Mouse (Mus musculus) brown adipose tissue, adult 24 weeks (tissue): Measurements from ENCODE around the gene Smc1a. TPM values are rescaled to one million over a fixed set of nuclear protein-coding genes. Genes with fewer than 3 reads are reported as not detected.
"Not testable (repeated sequence)": the region's sequence is repeated elsewhere in the genome, so short reads cannot be mapped to it uniquely, and the experiment has no call there.

Source experiments
- H3K27ac ChIP-seq: fragments of 200-500 bp; replicated peaks from 2 replicates; pipeline ENCODE4 v1.5.1; 2012; ENCODE audit warnings: low read depth, mild to moderate bottlenecking, low read length
- H3K4me1 ChIP-seq: fragments of 200-500 bp; 2 replicates; pipeline ENCODE4 v1.6.1; 2012; ENCODE audit warnings: low read length, mixed read lengths; ENCODE audit not compliant: control insufficient read depth, insufficient read depth, insufficient read length
- H3K4me3 ChIP-seq: fragments of 200-500 bp; 2 replicates; pipeline ENCODE4 v1.5.1; 2012; ENCODE audit warnings: low read depth, mild to moderate bottlenecking, low read length, moderate library complexity; ENCODE audit not compliant: insufficient read depth
- polyA plus RNA-seq: library from polyadenylated mRNA; stranded (reverse); fragments of >200 nt; gene quantifications from 2 replicates; pipeline ENCODE4 v1.2.4, GENCODE M21; 2012; ENCODE audit not compliant: missing spikeins, insufficient read depth, insufficient read length

Gene Smc1a
- polyA plus RNA-seq, 1 experiment, result 40.6 TPM

DNA sequence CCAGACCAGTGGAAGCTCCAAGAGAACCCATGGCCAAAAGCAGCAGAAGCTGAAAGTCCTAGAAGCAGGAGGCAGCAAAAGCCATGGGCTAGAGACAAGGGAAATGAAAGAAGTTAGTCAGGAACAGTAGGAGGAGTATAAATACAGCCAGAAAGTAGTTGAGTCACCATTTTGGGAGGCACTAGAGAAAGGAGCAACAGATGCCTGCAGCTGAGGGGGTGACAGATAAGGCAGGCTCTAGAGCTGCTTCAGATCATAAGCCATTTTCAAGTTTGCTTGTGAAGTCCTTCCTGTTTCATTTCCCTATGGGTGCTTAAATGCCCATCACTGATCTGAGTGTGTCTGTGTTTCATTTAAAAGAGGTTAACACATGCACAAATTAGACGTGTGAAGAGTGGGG is 51.6 kb downstream of the Smc1a start:
- Histone ChIP-seq H3K4me1 (no peaks in the 10 kb centered on the region), H3K4me3 (no peak overlapping the region), H3K27ac (no peak overlapping the region)

GRCm38 (mm10) chrX:152089832-152090614 is 73.8 kb downstream of the Smc1a start:
- H3K4me3 ChIP-seq, H3K4me1 ChIP-seq, H3K27ac ChIP-seq: not testable (repeated sequence)

DNA sequence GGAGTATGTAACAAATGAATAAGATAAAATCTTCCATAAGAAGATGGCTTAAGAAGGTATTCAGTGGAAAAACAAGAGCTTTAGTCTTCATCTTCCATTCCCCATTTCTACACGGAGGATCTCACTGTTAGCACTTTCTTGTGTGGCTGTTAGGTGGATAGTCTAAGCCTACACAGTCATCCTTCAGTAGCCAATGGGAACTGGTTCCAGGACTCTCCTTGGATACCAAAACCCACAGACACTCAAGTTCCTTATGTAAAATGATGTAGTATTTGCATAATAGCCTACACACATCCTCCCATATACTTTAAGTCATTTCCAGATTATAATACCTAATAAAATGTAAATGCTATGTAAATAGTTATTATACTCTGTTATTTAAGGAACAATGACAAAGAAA is 81.3 kb downstream of the Smc1a start:
- no peak overlapping the region for H3K4me3 ChIP-seq
- no peak overlapping the region for H3K27ac ChIP-seq
- H3K4me1 ChIP-seq, result no peaks in the 10 kb centered on the region

Other genes with a start within 250 kb of the Smc1a start
- gene Huwe1, start 215.6 kb upstream of the Smc1a start, polyA plus RNA-seq, result 33.4 and 44.0 TPM in 2 replicates
- gene Hsd17b10, start 14.6 kb upstream of the Smc1a start, polyA plus RNA-seq, result 221 and 367 TPM in 2 replicates
- gene Ribc1, start 133 bp upstream of the Smc1a start, polyA plus RNA-seq, result 2.0 and 2.3 TPM in 2 replicates
- gene Iqsec2, start 127.8 kb downstream of the Smc1a start, polyA plus RNA-seq, result 36.4 and 55.1 TPM in 2 replicates
- 25.2 and 33.0 TPM in 2 replicates for gene Kdm5c, start 216.6 kb downstream of the Smc1a start, polyA plus RNA-seq